Mouse (Mus musculus): Measurements from ENCODE around the gene Snrnp70.

DNA sequence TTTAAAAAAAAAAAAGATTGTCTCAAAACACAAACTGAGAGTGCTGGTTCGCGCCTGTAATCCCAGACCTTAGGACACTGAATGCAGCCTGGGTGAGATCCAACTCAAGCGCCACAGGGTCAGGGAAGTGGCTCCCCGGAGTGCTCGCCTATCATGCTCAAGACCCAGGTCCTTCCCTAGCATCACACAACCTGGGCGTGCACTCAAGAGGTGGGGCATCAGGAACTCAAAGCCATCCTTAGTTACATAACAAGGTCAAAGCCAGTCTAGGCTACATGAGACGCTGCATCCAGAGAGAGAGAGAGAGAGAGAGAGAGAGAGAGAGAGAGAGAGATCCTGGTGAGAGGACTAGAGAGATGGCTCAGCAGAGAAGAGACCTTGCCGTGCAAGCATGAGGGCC lies 31.0 kb upstream of the Snrnp70 start:
- TF ChIP-seq CTCF (conservative IDR thresholded peaks at IDR 0.05; ENCODE audit: low read length) (no peak), NANOG (IDR thresholded peaks at IDR 0.05; ENCODE audit: borderline replicate concordance, low read length) (no peak)
